Mouse (Mus musculus) MEL (cell line): ENCODE results near the gene Ripor3. TPM values are rescaled to one million over a fixed set of nuclear protein-coding genes. Genes with fewer than 3 reads are reported as not detected.

Experiments
- DNase-seq: peaks from one replicate; pipeline ENCODE4 v3.0.0; 2011; ENCODE audit warnings: low read depth, low spot score
- H3K27ac ChIP-seq: 2 replicates; pipeline ENCODE4 v1.5.1; 2012; ENCODE audit warnings: low read depth, mild to moderate bottlenecking, control low read depth, low read length, moderate library complexity; ENCODE audit not compliant: control insufficient read depth
- H3K27me3 ChIP-seq, 2 experiments: fragments of 150-350 bp in 1 of 2; sonication (generic) in 1 of 2; 2 replicates each; pipeline ENCODE4 v1.6.1; 2012; ENCODE audit warnings: low read length in 2 of 2, mild to moderate bottlenecking in 2 of 2, improper control_type of control experiment in 1 of 2, moderate library complexity in 1 of 2; ENCODE audit not compliant: insufficient read depth in 2 of 2, control insufficient read depth in 1 of 2
- H3K36me3 ChIP-seq, 2 experiments: 2 replicates each; pipeline ENCODE4 v1.6.1; 2012 to 2014; ENCODE audit warnings: low read length in 2 of 2, improper control_type of control experiment in 1 of 2, inconsistent platforms in 1 of 2, mild to moderate bottlenecking in 1 of 2; ENCODE audit not compliant: insufficient read depth in 2 of 2, control insufficient read depth in 1 of 2
- H3K4me1 ChIP-seq, 2 experiments: fragments of 150-350 bp in 1 of 2; sonication (generic) in 1 of 2; 2 replicates each; pipeline ENCODE4 v1.6.1; 2012; ENCODE audit warnings: low read length in 2 of 2, improper control_type of control experiment in 1 of 2, mild to moderate bottlenecking in 1 of 2; ENCODE audit not compliant: insufficient read depth in 2 of 2, control insufficient read depth in 1 of 2
- H3K4me3 ChIP-seq, 2 experiments: fragments of 150-350 bp in 1 of 2; sonication (generic) in 1 of 2; 2 replicates each; pipeline ENCODE4 v1.5.1; 2012; ENCODE audit warnings: low read depth in 2 of 2, low read length in 2 of 2, mild to moderate bottlenecking in 2 of 2, moderate library complexity in 2 of 2, control low read depth in 1 of 2, improper control_type of control experiment in 1 of 2; ENCODE audit not compliant: control insufficient read depth in 1 of 2, insufficient read depth in 1 of 2
- H3K79me2 ChIP-seq: 2 replicates; pipeline ENCODE4 v1.6.1; 2012; ENCODE audit warnings: mild to moderate bottlenecking, low read length, moderate library complexity; ENCODE audit not compliant: control insufficient read depth, poor library complexity, insufficient read depth
- H3K9ac ChIP-seq: 2 replicates; pipeline ENCODE4 v1.6.1; 2012; ENCODE audit warnings: low read depth, mild to moderate bottlenecking, control low read depth, low read length, moderate library complexity; ENCODE audit not compliant: control insufficient read depth, poor library complexity, severe bottlenecking
- H3K9me3 ChIP-seq: fragments of 150-350 bp; sonication (generic); replicated peaks from 2 replicates; pipeline ENCODE4 v1.6.1; 2012; ENCODE audit warnings: mild to moderate bottlenecking, low read length, improper control_type of control experiment, moderate library complexity; ENCODE audit not compliant: insufficient read depth
- CHD1 ChIP-seq: IDR thresholded peaks from 2 replicates; pipeline ENCODE4 v1.6.1; 2012; ENCODE audit warnings: low read depth, mild to moderate bottlenecking, inconsistent platforms, low read length, improper control_type of control experiment
- CTCF ChIP-seq, 3 experiments: IDR thresholded peaks in 2 of 3; conservative IDR thresholded peaks in 1 of 3; 2 replicates each; pipeline ENCODE4 v1.5.1; 2011 to 2012; ENCODE audit warnings: low read length in 3 of 3, low read depth in 2 of 3, mild to moderate bottlenecking in 2 of 3, improper control_type of control experiment in 1 of 3, inconsistent platforms in 1 of 3, mixed read lengths in 1 of 3, moderate library complexity in 1 of 3; ENCODE audit not compliant: control insufficient read depth in 1 of 3, insufficient read depth in 1 of 3, poor library complexity in 1 of 3, severe bottlenecking in 1 of 3
- ELF1 ChIP-seq: IDR thresholded peaks from 2 replicates; pipeline ENCODE4 v1.6.1; 2014; ENCODE audit warnings: low read depth, mild to moderate bottlenecking, inconsistent platforms, low read length, improper control_type of control experiment, moderate library complexity
- GABPA ChIP-seq: IDR thresholded peaks from 2 replicates; pipeline ENCODE4 v1.6.1; 2012; ENCODE audit warnings: low read depth, mild to moderate bottlenecking, inconsistent platforms, low read length, improper control_type of control experiment, moderate library complexity
- HCFC1 ChIP-seq: IDR thresholded peaks from 2 replicates; pipeline ENCODE4 v1.6.1; 2012; ENCODE audit warnings: low read depth, mild to moderate bottlenecking, inconsistent platforms, low read length, improper control_type of control experiment, moderate library complexity
- JUND ChIP-seq: IDR thresholded peaks from 2 replicates; pipeline ENCODE4 v1.6.1; 2011; ENCODE audit warnings: low read depth, mild to moderate bottlenecking, improper control_type of control experiment, low read length
- MAZ ChIP-seq: IDR thresholded peaks from 2 replicates; pipeline ENCODE4 v1.6.1; 2012; ENCODE audit warnings: low read depth, mild to moderate bottlenecking, inconsistent platforms, low read length, improper control_type of control experiment
- MEF2A ChIP-seq: IDR thresholded peaks from 2 replicates; pipeline ENCODE4 v1.6.1; 2014; ENCODE audit warnings: low read depth, mild to moderate bottlenecking, inconsistent platforms, low read length, improper control_type of control experiment; ENCODE audit not compliant: poor library complexity, insufficient replicate concordance, severe bottlenecking; ENCODE audit errors: extremely low read depth
- MYB ChIP-seq: IDR thresholded peaks from 2 replicates; pipeline ENCODE4 v1.6.1; 2011; ENCODE audit warnings: mild to moderate bottlenecking, low read depth, low read length, improper control_type of control experiment
- NELFE ChIP-seq: IDR thresholded peaks from 2 replicates; pipeline ENCODE4 v1.6.1; 2011; ENCODE audit warnings: low read depth, low read length, improper control_type of control experiment
- POLR2AphosphoS2 ChIP-seq: IDR thresholded peaks from 2 replicates; pipeline ENCODE4 v1.6.1; 2011; ENCODE audit warnings: low read length, improper control_type of control experiment
- POLR2AphosphoS5 ChIP-seq: IDR thresholded peaks from 2 replicates; pipeline ENCODE4 v1.6.1; 2012; ENCODE audit warnings: low read depth, borderline replicate concordance, mild to moderate bottlenecking, inconsistent platforms, low read length, moderate library complexity, mixed read lengths
- RAD21 ChIP-seq: IDR thresholded peaks from 2 replicates; pipeline ENCODE4 v1.6.1; 2011; ENCODE audit warnings: mild to moderate bottlenecking, low read depth, low read length, improper control_type of control experiment
- SIN3A ChIP-seq: IDR thresholded peaks from 2 replicates; pipeline ENCODE4 v1.6.1; 2012; ENCODE audit warnings: low read length, improper control_type of control experiment, inconsistent platforms
- SMC3 ChIP-seq: IDR thresholded peaks from 2 replicates; pipeline ENCODE4 v1.6.1; 2011; ENCODE audit warnings: low read depth, low read length, improper control_type of control experiment
- USF2 ChIP-seq, 2 experiments: IDR thresholded peaks; 2 replicates each; pipeline ENCODE4 v1.6.1; 2011 to 2012; ENCODE audit warnings: improper control_type of control experiment in 2 of 2, low read length in 2 of 2, borderline replicate concordance in 1 of 2, inconsistent platforms in 1 of 2, low read depth in 1 of 2, mild to moderate bottlenecking in 1 of 2; ENCODE audit not compliant: insufficient read depth in 1 of 2
- ZNF384 ChIP-seq: IDR thresholded peaks from 2 replicates; pipeline ENCODE4 v1.6.1; 2012; ENCODE audit warnings: low read depth, mild to moderate bottlenecking, inconsistent platforms, low read length, improper control_type of control experiment
- polyA plus RNA-seq, 2 experiments: library from polyadenylated mRNA; stranded (reverse) in 1 of 2; unstranded in 1 of 2; fragments of >175 nt in 1 of 2; fragments of >200 nt in 1 of 2; gene quantifications; 2 replicates each; pipeline versions ENCODE4 v1.2.1 to v1.2.4; 2012; ENCODE audit warnings: low replicate concordance in 2 of 2, low read depth in 1 of 2; ENCODE audit not compliant: insufficient read length in 2 of 2, insufficient read depth in 1 of 2, missing spikeins in 1 of 2
- total RNA-seq: library from RNA; depleted of rRNA; stranded (reverse); fragments of 300-350 nt; gene quantifications from 2 replicates; pipeline ENCODE4 v1.2.3, GENCODE M21; 2012

Ripor3 gene
- total and polyA plus RNA-seq, 3 experiments = not detected

DNA sequence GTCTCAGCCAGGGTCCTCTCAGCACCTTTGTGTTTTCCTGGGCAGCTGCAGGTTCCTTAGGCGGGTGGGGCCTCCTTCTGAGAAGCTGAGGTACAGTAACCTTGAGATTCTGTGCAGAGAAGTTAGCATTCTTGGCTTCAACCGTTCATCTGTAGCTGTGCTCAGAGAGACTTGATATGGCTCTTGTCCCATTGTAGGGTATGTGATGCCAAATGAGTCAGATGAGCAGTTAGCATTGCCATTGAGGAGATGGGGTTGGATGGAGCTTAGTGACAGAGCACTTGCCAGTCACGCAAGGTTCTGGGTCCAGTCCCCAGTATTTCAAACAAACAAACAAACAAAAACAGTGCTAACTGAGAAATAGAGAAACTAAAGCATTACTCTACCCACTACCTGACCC is 44.5 kb downstream of the Ripor3 start:
- Histone ChIP-seq H3K9me3 (no peaks in the 10 kb centered on the region), H3K79me2 (no peaks in the 10 kb centered on the region), H3K4me3 (no peak overlapping the region), H3K27ac (no peak overlapping the region), H3K36me3 (no peaks in the 10 kb centered on the region; a peak in 2 of 4 replicates)
- no peak for DNase-seq
- no peak for TF ChIP-seq MAZ
- TF ChIP-seq SMC3 = no peak
- no peak for TF ChIP-seq POLR2AphosphoS5
- no peak for TF ChIP-seq MYB
- TF ChIP-seq JUND = no peak
- no peak for TF ChIP-seq POLR2AphosphoS2
- TF ChIP-seq GABPA = no peak
- TF ChIP-seq HCFC1 = no peak
- no peak for TF ChIP-seq RAD21
- no peak for TF ChIP-seq ELF1
- no peak for TF ChIP-seq SIN3A
- no peak for TF ChIP-seq ZNF384
- TF ChIP-seq CHD1 = no peak
- no peak for TF ChIP-seq USF2 (IDR thresholded peaks at IDR 0.05; ENCODE audit: borderline replicate concordance in 1 of 2, insufficient read depth in 1 of 2, low read depth in 1 of 2, low read length in 2 of 2)
- TF ChIP-seq NELFE = no peak
- TF ChIP-seq, all 39 proteins: peak for 0
- no peak overlapping the region for H3K9ac ChIP-seq
- H3K27me3 ChIP-seq = no peaks in the 10 kb centered on the region
- H3K4me1 ChIP-seq = no peaks in the 10 kb centered on the region

DNA sequence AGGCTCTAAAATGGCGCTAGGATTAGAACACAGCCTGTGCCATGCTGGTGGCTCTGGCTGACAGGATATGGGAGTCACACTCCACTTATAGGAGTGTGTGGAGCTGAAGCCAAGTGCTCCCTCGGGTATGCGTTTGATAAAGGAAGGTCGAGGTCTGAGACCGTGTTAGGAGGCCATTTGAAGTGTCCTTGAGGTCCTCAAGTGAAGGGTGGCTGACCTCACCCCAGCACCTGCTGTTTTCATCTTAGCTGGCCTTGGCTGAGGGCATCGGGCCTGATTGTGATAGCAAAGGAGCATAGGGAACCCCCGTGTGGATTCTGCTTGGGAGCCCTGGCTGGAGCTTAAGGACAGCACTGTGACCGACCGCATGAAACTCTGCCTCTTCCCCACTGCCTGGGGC is 46.1 kb downstream of the Ripor3 start:
- no peak for DNase-seq
- Histone ChIP-seq H3K9me3 (no peaks in the 10 kb centered on the region), H3K79me2 (no peaks in the 10 kb centered on the region)
- TF ChIP-seq MEF2A (no peak), CTCF (IDR thresholded peaks at IDR 0.05 in 2 of 3, conservative IDR thresholded peaks at IDR 0.05 in 1 of 3; ENCODE audit: control insufficient read depth in 1 of 3, insufficient read depth in 1 of 3, low read depth in 2 of 3, low read length in 3 of 3, poor library complexity in 1 of 3, severe bottlenecking in 1 of 3) (no peak), ZNF384 (no peak), CHD1 (no peak)
- TF ChIP-seq, all 39 proteins: peak for 0
- H3K9ac ChIP-seq = no peak overlapping the region
- H3K27ac ChIP-seq = no peak overlapping the region
- no peaks in the 10 kb centered on the region for H3K27me3 ChIP-seq
- H3K36me3 ChIP-seq = peaks cover 0 to 1% of the 10 kb centered on the region in 2 experiments; a peak in 3 of 4 replicates
- peaks cover 2 to 4% of the 10 kb centered on the region in 2 experiments; a peak in 2 of 4 replicates for H3K4me1 ChIP-seq
- H3K4me3 ChIP-seq = no peak overlapping the region
